Mouse (Mus musculus) midbrain, postnatal 0 days (tissue): ENCODE measurements around the gene Grhl1. TPM values are rescaled to one million over a fixed set of nuclear protein-coding genes. Genes with fewer than 3 reads are reported as not detected.

Source experiments
- ATAC-seq: fragments of 200-750 bp; cut with Nextera tagmentation; 2 replicates; pipeline ENCODE4 v1.8.0; 2017; ENCODE audit warnings: moderate number of reproducible peaks, mild to moderate bottlenecking, moderate TSS enrichment, moderate library complexity; ENCODE audit not compliant: low FRiP score
- DNase-seq: peaks from one replicate; pipeline ENCODE4 v3.0.0-alpha.2; 2015; ENCODE audit warnings: low spot score
- H3K27ac ChIP-seq: fragments of 300-500 bp; sonication (generic); 2 replicates; pipeline ENCODE4 v1.5.1; 2014; ENCODE audit warnings: low read depth, mild to moderate bottlenecking, low read length, mixed read lengths
- H3K27me3 ChIP-seq: fragments of 300-500 bp; sonication (generic); 2 replicates; pipeline ENCODE4 v1.6.1; 2014; ENCODE audit warnings: low read length, control low read depth, mixed read lengths; ENCODE audit not compliant: insufficient read depth
- H3K36me3 ChIP-seq: fragments of 300-500 bp; sonication (generic); 2 replicates; pipeline ENCODE4 v1.6.1; 2014; ENCODE audit warnings: low read length, control low read depth, mixed read lengths; ENCODE audit not compliant: insufficient read depth
- H3K4me1 ChIP-seq: fragments of 300-500 bp; sonication (generic); 2 replicates; pipeline ENCODE4 v1.6.1; 2014; ENCODE audit warnings: mild to moderate bottlenecking, control low read depth, antibody characterized with exemption, low read length, mixed read lengths; ENCODE audit not compliant: insufficient read depth
- H3K4me2 ChIP-seq: fragments of 300-500 bp; sonication (generic); 2 replicates; pipeline ENCODE4 v1.6.1; 2014; ENCODE audit warnings: low read depth, mild to moderate bottlenecking, low read length, mixed read lengths; ENCODE audit not compliant: poor library complexity, severe bottlenecking
- H3K4me3 ChIP-seq: fragments of 300-500 bp; sonication (generic); 2 replicates; pipeline ENCODE4 v1.5.1; 2014; ENCODE audit warnings: low read depth, mild to moderate bottlenecking, low read length, moderate library complexity
- H3K9ac ChIP-seq: fragments of 300-500 bp; sonication (generic); replicated peaks from 2 replicates; pipeline ENCODE4 v1.6.1; 2014; ENCODE audit warnings: mild to moderate bottlenecking, low read length, moderate library complexity, mixed read lengths; ENCODE audit not compliant: poor library complexity, severe bottlenecking
- H3K9me3 ChIP-seq: fragments of 300-500 bp; sonication (generic); 2 replicates; pipeline ENCODE4 v1.6.1; 2016; ENCODE audit warnings: low read length, control low read depth
- CTCF ChIP-seq: IDR thresholded peaks from 2 replicates; pipeline ENCODE4 v1.5.1; 2016; ENCODE audit warnings: antibody characterized with exemption, mild to moderate bottlenecking
- WGBS: fragments of 180-500 bp; shearing (Covaris S2); extraction: QIAGEN DNeasy Blood & Tissue Kit; methylation state at CpG from one replicate; pipeline ENCODE4 v1.1.7; 2014; 5-methylcytosine and 5-hydroxymethylcytosine counted together
- polyA plus RNA-seq: library from polyadenylated mRNA; unstranded; fragments of >200 nt; fragmentation: Nextera tagmentation; extraction: Ambion mirVana; gene quantifications from 2 replicates; pipeline ENCODE4 v1.2.1, GENCODE M21; 2015
- total RNA-seq: library from RNA; depleted of rRNA; stranded (reverse); fragments of >200 nt; gene quantifications from 2 replicates; pipeline ENCODE4 v1.2.3, GENCODE M21; 2014

The Grhl1 gene
- total and polyA plus RNA-seq, 2 experiments from 2014 or later = 1.8 to 3.5 TPM

GRCm38 (mm10) chr12:24580996-24581683, 9.1 kb downstream of the Grhl1 start:
- Histone ChIP-seq H3K4me1 (no peaks in the 10 kb centered on the region), H3K27me3 (no peaks in the 10 kb centered on the region), H3K36me3 (no peaks in the 10 kb centered on the region), H3K9ac (no peak overlapping the region), H3K4me3 (no peak overlapping the region), H3K27ac (no peak overlapping the region), H3K9me3 (no peaks in the 10 kb centered on the region), H3K4me2 (no peak overlapping the region)
- 54% methylated on average over 14 of the region's 14 CpGs for WGBS
- DNase-seq (peak; percentile 61), ATAC-seq (peak; percentile 74; the same call in 1 of the 2 replicates)
- TF ChIP-seq CTCF = no peak

- Histone ChIP-seq H3K27me3 (no peaks in the 10 kb centered on the region), H3K4me3 (no peak overlapping the region), H3K36me3 (no peaks in the 10 kb centered on the region), H3K4me2 (no peak overlapping the region), H3K9me3 (no peaks in the 10 kb centered on the region), H3K9ac (no peak overlapping the region), H3K4me1 (no peaks in the 10 kb centered on the region), H3K27ac (no peak overlapping the region)
- WGBS = 77% methylated on average over 3 of the region's 3 CpGs
- DNase-seq = peak; percentile 17
- ATAC-seq = no peak
- no peak for TF ChIP-seq CTCF
Observed at GRCm38 (mm10) chr12:24583653-24584052, 11.6 kb downstream of the Grhl1 start.

GRCm38 (mm10) chr12:24584835-24585234, 12.8 kb downstream of the Grhl1 start:
- Histone ChIP-seq H3K27ac (no peak overlapping the region), H3K4me1 (no peaks in the 10 kb centered on the region), H3K9me3 (no peaks in the 10 kb centered on the region), H3K36me3 (no peaks in the 10 kb centered on the region), H3K9ac (no peak overlapping the region), H3K4me2 (no peak overlapping the region), H3K4me3 (no peak overlapping the region), H3K27me3 (no peaks in the 10 kb centered on the region)
- no peak for TF ChIP-seq CTCF
- no peak for ATAC-seq
- peak; percentile 51 for DNase-seq
- WGBS = 82% methylated on average over 8 of the region's 8 CpGs

GRCm38 (mm10) chr12:24586193-24586592, 14.1 kb downstream of the Grhl1 start:
- no peaks in the 10 kb centered on the region for H3K27me3 ChIP-seq
- no peak overlapping the region for H3K4me3 ChIP-seq
- H3K9ac ChIP-seq = no peak overlapping the region
- WGBS = 70% methylated on average over 7 of the region's 7 CpGs
- H3K9me3 ChIP-seq = no peaks in the 10 kb centered on the region
- DNase-seq = no peak
- no peak overlapping the region for H3K4me2 ChIP-seq
- no peaks in the 10 kb centered on the region for H3K36me3 ChIP-seq
- no peaks in the 10 kb centered on the region for H3K4me1 ChIP-seq
- no peak for ATAC-seq
- no peak overlapping the region for H3K27ac ChIP-seq
- TF ChIP-seq CTCF = no peak

- Histone ChIP-seq H3K9ac (no peak overlapping the region), H3K36me3 (no peaks in the 10 kb centered on the region), H3K4me3 (no peak overlapping the region), H3K4me1 (no peaks in the 10 kb centered on the region), H3K27me3 (no peaks in the 10 kb centered on the region), H3K27ac (no peak overlapping the region), H3K4me2 (no peak overlapping the region), H3K9me3 (no peaks in the 10 kb centered on the region)
- ATAC-seq (no peak), DNase-seq (no peak)
- no peak for TF ChIP-seq CTCF
- WGBS = 70% methylated on average over 7 of the region's 7 CpGs
Observed at GRCm38 (mm10) chr12:24590371-24590770, 18.3 kb downstream of the Grhl1 start.

- H3K9me3 ChIP-seq = no peaks in the 10 kb centered on the region
- no peak overlapping the region for H3K27ac ChIP-seq
- no peak overlapping the region for H3K4me3 ChIP-seq
- H3K4me2 ChIP-seq = no peak overlapping the region
- no peak for DNase-seq
- H3K36me3 ChIP-seq = no peaks in the 10 kb centered on the region
- ATAC-seq = no peak
- no peaks in the 10 kb centered on the region for H3K4me1 ChIP-seq
- no peaks in the 10 kb centered on the region for H3K27me3 ChIP-seq
- TF ChIP-seq CTCF = no peak
- 87% methylated on average over 9 of the region's 9 CpGs for WGBS
- no peak overlapping the region for H3K9ac ChIP-seq
Observed at GRCm38 (mm10) chr12:24592055-24592454, 20.0 kb downstream of the Grhl1 start.
